Mouse (Mus musculus) brain, embryonic 14.5 days (tissue): Measurements from ENCODE around the gene Gm39115. TPM values are rescaled to one million over a fixed set of nuclear protein-coding genes. Genes with fewer than 3 reads are reported as not detected.

Experiments
- DNase-seq: peaks from one replicate; pipeline ENCODE4 v3.0.0-alpha.2; 2011; ENCODE audit warnings: low read depth
- CTCF ChIP-seq: fragments of 200-500 bp; IDR thresholded peaks from 2 replicates; pipeline ENCODE4 v1.5.1; 2012; ENCODE audit warnings: inconsistent platforms, mild to moderate bottlenecking, moderate library complexity, borderline replicate concordance; ENCODE audit not compliant: insufficient read depth, insufficient read length; ENCODE audit errors: extremely low read depth
- POLR2A ChIP-seq: fragments of 200-500 bp; IDR thresholded peaks from 2 replicates; pipeline ENCODE4 v1.6.1; 2012; ENCODE audit warnings: mild to moderate bottlenecking, inconsistent platforms, borderline replicate concordance; ENCODE audit not compliant: poor library complexity, insufficient read depth, insufficient read length, severe bottlenecking; ENCODE audit errors: extremely low read depth
- polyA plus RNA-seq: library from polyadenylated mRNA; depleted of rRNA; stranded (reverse); fragments of >200 nt; gene quantifications from 2 replicates; pipeline ENCODE4 v1.2.3, GENCODE M21; 2012; rRNA removed

Gm39115 gene
- polyA plus RNA-seq, 1 experiment, result not detected

DNA sequence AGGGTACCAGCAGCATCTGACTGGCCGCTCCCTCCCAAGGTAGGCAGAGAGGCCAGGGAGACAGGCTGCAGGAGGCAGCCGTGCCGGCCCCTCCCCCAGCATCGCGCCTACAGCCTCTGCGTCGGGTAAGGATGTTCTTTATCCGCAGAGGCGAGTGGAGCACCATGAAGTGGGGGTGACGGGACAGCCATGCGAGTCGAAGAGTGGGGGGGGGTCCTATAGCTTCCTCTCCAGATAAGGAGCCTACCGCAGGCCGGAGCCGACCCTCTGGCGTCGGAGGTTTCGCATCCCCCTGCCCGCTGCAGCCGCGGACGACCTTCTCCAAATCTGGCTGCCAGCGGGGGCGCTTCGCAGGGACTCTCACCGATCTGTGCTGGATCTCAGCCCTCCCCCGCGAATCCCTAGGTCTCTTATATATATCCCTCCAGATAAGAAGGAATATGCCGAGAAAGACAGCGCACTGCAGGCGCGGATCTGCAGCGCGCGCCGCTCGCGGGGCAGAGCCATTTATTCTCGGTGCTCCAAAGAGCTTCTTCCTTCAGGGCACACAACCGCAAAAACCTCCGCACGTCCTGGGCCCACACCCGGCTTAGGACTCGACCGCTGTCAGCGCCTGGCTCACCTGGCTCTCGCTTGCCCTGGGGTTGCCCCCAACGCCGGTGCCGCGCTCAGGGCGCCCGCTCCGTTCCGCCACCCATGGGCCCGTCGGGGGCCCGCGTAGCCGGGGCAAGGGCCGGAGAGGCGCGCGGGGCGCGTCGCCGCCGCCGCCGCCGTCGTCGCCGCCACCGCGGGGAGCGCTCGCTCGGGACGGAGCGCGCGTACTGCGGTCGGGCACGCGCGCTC is 41.3 kb downstream of the Gm39115 start:
- TF ChIP-seq POLR2A (no peak), CTCF (no peak)
- peak; percentile 69 for DNase-seq

DNA sequence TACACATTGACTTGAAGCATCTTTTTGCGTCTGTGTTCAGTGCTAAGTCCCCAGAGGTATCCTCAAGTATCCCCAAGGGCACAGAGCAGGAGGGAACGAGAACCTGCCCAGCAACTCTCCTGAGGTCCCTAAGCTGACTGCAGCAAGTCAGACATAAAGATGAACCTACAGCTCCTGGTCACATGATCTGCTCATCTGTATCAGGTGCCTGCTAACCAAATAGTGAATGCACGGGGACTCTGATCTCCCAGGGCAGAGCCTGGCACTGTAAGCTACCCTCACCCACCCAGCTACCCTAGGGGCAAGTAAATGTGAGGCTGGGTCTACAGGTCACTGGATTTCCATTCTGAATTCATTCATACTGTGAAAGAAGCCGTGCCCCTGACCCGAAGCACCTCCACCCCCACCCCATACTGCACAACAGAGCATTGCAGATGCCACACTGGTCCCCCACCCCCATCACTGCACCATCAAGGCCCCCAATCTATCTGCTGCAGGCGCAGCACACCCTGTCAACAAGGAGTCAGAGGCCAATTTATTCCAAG is 42.1 kb downstream of the Gm39115 start:
- TF ChIP-seq POLR2A, result no peak
- TF ChIP-seq CTCF, result no peak
- DNase-seq, result no peak

DNA sequence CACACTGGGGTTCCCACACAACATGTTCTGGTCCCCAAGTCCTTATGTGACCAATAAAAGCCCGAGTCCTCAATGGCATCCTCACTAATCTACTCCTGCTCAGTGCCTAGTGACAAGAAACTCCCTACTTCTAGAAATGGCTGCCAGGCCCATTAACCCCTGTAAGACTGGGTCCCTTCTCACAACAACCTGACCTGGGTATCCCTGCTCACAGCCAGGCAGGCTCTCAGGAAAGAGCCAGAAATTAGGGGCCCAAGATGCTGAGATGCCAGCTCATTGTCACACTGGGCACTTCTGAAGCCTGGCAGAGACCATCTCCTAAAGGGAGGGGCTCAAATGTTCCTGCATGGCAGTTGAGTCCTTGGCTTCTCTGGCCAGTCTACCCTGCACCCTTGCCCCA is 42.8 kb downstream of the Gm39115 start:
- TF ChIP-seq CTCF (no peak), POLR2A (no peak)
- no peak for DNase-seq

- no peak for TF ChIP-seq POLR2A
- TF ChIP-seq CTCF, result no peak
- DNase-seq, result peak; percentile 96
Observed at GRCm38 (mm10) chr7:142091848-142092247, 44.0 kb downstream of the Gm39115 start.

- TF ChIP-seq POLR2A, result no peak
- no peak for TF ChIP-seq CTCF
- DNase-seq, result no peak
Observed at GRCm38 (mm10) chr7:142089648-142090447, 46.0 kb downstream of the Gm39115 start.

DNA sequence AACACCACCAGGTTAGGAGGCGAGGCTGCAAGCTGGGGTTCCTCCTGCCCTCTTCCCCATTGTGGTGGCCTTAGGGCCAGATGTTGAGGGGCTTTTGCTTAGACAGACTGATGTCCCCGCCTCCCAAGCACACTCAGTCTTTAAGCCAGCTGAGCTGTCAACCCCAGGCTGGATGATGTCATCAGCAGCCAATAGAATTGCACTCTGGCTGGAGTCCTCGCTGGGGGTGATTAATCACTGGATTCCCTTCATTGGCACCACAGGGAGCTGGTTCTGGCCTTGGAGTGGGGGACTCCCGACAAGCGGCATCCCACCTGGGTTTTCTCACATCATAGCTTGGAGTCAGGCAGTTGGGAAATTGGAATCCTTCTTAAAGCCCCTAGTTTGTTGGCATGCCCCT is 46.9 kb downstream of the Gm39115 start:
- TF ChIP-seq POLR2A (no peak), CTCF (no peak)
- peak; percentile 94 for DNase-seq

DNA sequence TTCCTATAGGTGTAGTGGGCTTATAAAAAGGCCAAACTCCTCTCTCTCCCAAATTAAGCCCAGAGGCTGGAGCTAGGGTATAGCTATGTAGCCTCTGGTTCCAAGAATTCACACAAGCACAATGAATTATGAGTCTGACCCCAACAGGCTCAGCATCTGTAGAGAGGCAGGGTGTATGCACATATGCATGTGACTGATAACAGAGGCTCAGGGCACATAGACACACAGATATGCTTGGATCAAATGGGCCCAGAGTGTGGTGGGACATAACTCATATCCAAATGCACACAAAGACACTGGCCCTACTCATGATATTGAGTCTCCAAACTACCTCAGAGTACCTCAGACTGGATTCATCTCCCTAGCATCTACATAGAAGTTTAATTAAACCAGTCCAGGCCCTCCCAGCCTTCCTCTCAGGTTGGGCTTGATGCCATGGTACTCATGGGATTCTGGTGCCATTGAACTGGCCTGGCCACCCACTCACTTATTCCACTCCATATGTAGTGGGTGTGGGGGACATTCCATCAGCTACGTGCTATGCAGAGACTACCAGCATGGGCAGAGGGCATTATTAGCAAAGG is 48.7 kb downstream of the Gm39115 start:
- TF ChIP-seq POLR2A (no peak), CTCF (no peak)
- DNase-seq, result no peak

- no peak for DNase-seq
- TF ChIP-seq POLR2A, result no peak
- TF ChIP-seq CTCF, result no peak
Observed at GRCm38 (mm10) chr7:142086159-142086905, 49.5 kb downstream of the Gm39115 start.

Other genes with a start within 250 kb of the Gm39115 start
- 86.3 and 87.4 TPM in 2 replicates for gene Tollip, start 217.5 kb downstream of the Gm39115 start, polyA plus RNA-seq
- gene Brsk2, start 186.3 kb downstream of the Gm39115 start, polyA plus RNA-seq, result 179 and 184 TPM in 2 replicates
- gene Mob2, start 75.0 kb downstream of the Gm39115 start, polyA plus RNA-seq, result 39.4 and 46.5 TPM in 2 replicates
- 93.1 and 145 TPM in 2 replicates for gene Dusp8, start 40.2 kb downstream of the Gm39115 start, polyA plus RNA-seq
- gene Gm45618, start 15.3 kb downstream of the Gm39115 start, polyA plus RNA-seq, result not detected in 2 replicates
- gene Gm45337, start 8.6 kb upstream of the Gm39115 start, polyA plus RNA-seq, result 0.06 TPM in 1 of 2 replicates, not detected in the other
- gene Gm29735, start 21.1 kb upstream of the Gm39115 start, polyA plus RNA-seq, result not detected in 2 replicates
- gene Gm4553, start 29.7 kb upstream of the Gm39115 start, polyA plus RNA-seq, result not detected in 2 replicates
- not detected in 2 replicates for gene Krtap5-2, start 40.0 kb upstream of the Gm39115 start, polyA plus RNA-seq
- gene Gm10153, start 54.4 kb upstream of the Gm39115 start, polyA plus RNA-seq, result not detected in 2 replicates
- gene Krtap5-3, start 65.3 kb upstream of the Gm39115 start, polyA plus RNA-seq, result not detected in 2 replicates
- gene Gm7579, start 75.8 kb upstream of the Gm39115 start, polyA plus RNA-seq, result not detected in 2 replicates
- gene Krtap5-5, start 93.9 kb upstream of the Gm39115 start, polyA plus RNA-seq, result not detected in 2 replicates
- gene Gm40460, start 105.0 kb upstream of the Gm39115 start, polyA plus RNA-seq, result not detected in 2 replicates
- not detected in 2 replicates for gene Gm2431, start 122.3 kb upstream of the Gm39115 start, polyA plus RNA-seq
- not detected in 2 replicates for gene Gm4559, start 138.3 kb upstream of the Gm39115 start, polyA plus RNA-seq
- not detected in 2 replicates for gene Krtap5-1, start 161.1 kb upstream of the Gm39115 start, polyA plus RNA-seq
- gene Krtap5-4, start 167.5 kb upstream of the Gm39115 start, polyA plus RNA-seq, result not detected in 2 replicates
- gene Ifitm10, start 237.7 kb upstream of the Gm39115 start, polyA plus RNA-seq, result 2.8 and 2.9 TPM in 2 replicates
- gene Gm49369, start 246.6 kb upstream of the Gm39115 start, polyA plus RNA-seq, result 0.12 and 0.14 TPM in 2 replicates